Mouse (Mus musculus) lung, embryonic 14.5 days (tissue): ENCODE results near the gene Rhod. TPM values are rescaled to one million over a fixed set of nuclear protein-coding genes. Genes with fewer than 3 reads are reported as not detected.
A peak's percentile ranks its signal among the peaks of the same experiment; 100 is the strongest.

Source experiments
- ATAC-seq: fragments of 200-750 bp; cut with Nextera tagmentation; 2 replicates; pipeline ENCODE4 v1.8.0; 2017; ENCODE audit warnings: mild to moderate bottlenecking, moderate TSS enrichment, moderate library complexity; ENCODE audit not compliant: insufficient read depth
- DNase-seq: peaks from one replicate; pipeline ENCODE4 v3.0.0-alpha.2; 2015
- H3K27ac ChIP-seq: fragments of 300-500 bp; sonication (generic); 2 replicates; pipeline ENCODE4 v1.5.1; 2014; ENCODE audit warnings: low read depth, mild to moderate bottlenecking, moderate library complexity
- H3K27me3 ChIP-seq: fragments of 300-500 bp; sonication (generic); 2 replicates; pipeline ENCODE4 v1.6.1; 2014; ENCODE audit warnings: low read length, control low read depth; ENCODE audit not compliant: insufficient read depth
- H3K36me3 ChIP-seq: fragments of 300-500 bp; sonication (generic); 2 replicates; pipeline ENCODE4 v1.6.1; 2014; ENCODE audit warnings: control low read depth; ENCODE audit not compliant: insufficient read depth
- H3K4me1 ChIP-seq: fragments of 300-500 bp; sonication (generic); 2 replicates; pipeline ENCODE4 v1.6.1; 2014; ENCODE audit warnings: antibody characterized with exemption, control low read depth; ENCODE audit not compliant: insufficient read depth
- H3K4me2 ChIP-seq: fragments of 300-500 bp; sonication (generic); 2 replicates; pipeline ENCODE4 v1.6.1; 2014; ENCODE audit warnings: mild to moderate bottlenecking
- H3K4me3 ChIP-seq: fragments of 300-500 bp; sonication (generic); 2 replicates; pipeline ENCODE4 v1.5.1; 2014; ENCODE audit warnings: low read depth, low read length
- H3K9ac ChIP-seq: fragments of 300-500 bp; sonication (generic); 2 replicates; pipeline ENCODE4 v1.6.1; 2014
- H3K9me3 ChIP-seq: fragments of 300-500 bp; sonication (generic); 2 replicates; pipeline ENCODE4 v1.6.1; 2016; ENCODE audit warnings: low read depth, low read length, control low read depth
- CTCF ChIP-seq: IDR thresholded peaks from 2 replicates; pipeline ENCODE4 v1.5.1; 2016; ENCODE audit warnings: antibody characterized with exemption, low read depth
- WGBS: fragments of 180-500 bp; shearing (Covaris S2); extraction: QIAGEN DNeasy Blood & Tissue Kit; methylation state at CpG from one replicate; pipeline ENCODE4 v1.1.7; 2014; 5-methylcytosine and 5-hydroxymethylcytosine counted together
- polyA plus RNA-seq: library from polyadenylated mRNA; unstranded; fragments of >200 nt; fragmentation: Nextera tagmentation; extraction: Ambion mirVana; gene quantifications from 2 replicates; pipeline ENCODE4 v1.2.1, GENCODE M21; 2014

The Rhod gene
- polyA plus RNA-seq, 1 experiment from 2014 or later: 46.0 TPM

DNA sequence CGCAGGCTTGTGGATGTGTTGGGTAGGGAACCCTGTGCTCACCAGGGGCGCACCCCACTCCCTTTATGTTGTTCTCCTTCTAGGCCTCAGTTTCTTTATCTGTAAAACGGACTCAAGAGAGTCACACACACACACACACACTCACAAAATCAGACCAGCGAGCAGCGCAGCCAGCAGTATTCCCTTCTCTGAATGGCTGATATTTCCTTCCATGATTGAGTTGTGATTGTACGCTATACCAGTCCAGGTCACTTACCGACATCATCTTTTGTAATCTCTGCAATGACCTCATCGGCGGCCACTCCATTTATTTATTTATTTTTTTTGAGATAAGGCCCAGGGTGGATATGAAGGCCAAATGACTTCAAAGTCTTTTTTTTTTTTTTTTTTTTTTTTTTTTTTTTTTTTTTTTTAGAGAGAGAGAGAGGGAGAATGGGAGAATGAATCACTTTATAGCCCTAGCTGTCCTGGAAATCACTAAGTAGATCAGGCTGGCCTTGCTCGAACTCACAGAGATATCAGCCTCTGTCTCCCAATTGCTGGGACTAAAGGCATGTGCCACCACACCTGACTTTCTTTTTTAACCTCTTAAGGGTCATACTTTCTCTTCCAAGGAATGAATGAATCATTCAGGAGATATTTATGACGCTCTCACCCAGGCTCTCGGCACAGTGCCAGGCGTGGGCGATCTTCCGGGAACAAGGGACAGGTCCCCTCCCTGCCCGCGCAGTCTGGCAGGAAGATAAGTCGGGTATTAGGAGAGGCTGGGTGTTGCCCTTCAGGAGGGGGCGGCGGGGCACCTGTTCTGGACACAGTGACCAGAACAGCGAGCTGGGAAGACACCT is 38.3 kb upstream of the Rhod start, which contains the start of gene Syt12:
Gene Syt12 (minus strand): TSS at position 103 of the 845 bp plus-strand sequence.
- Histone ChIP-seq H3K4me2 (peak within 1 kb of the TSS; percentile 98), H3K9ac (peak within 1 kb of the TSS; percentile 62), H3K27ac (no peak within 1 kb of the TSS; the same call in 1 of the 2 replicates), H3K36me3 (no peaks in the 10 kb centered on the region), H3K27me3 (peaks cover 23% of the 10 kb centered on the region), H3K4me1 (no peaks in the 10 kb centered on the region), H3K4me3 (peak within 1 kb of the TSS; percentile 56), H3K9me3 (no peaks in the 10 kb centered on the region)
- no peak for TF ChIP-seq CTCF
- DNase-seq (peak; percentile 74), ATAC-seq (peak; percentile 11; the same call in 1 of the 2 replicates)
- WGBS: 11% methylated on average over 21 of the region's 21 CpGs

GRCm38 (mm10) chr19:4476601-4477257 is 37.5 kb upstream of the Rhod start:
- H3K4me3 ChIP-seq: peak overlapping the region; percentile 56
- no peaks in the 10 kb centered on the region for H3K36me3 ChIP-seq
- H3K27ac ChIP-seq: no peak overlapping the region
- DNase-seq (peak; percentile 76), ATAC-seq (peak; percentile 83)
- under 1% methylated on average over 70 of the region's 70 CpGs for WGBS
- no peak for TF ChIP-seq CTCF
- H3K4me1 ChIP-seq: no peaks in the 10 kb centered on the region
- H3K9me3 ChIP-seq: no peaks in the 10 kb centered on the region
- peak overlapping the region; percentile 62 for H3K9ac ChIP-seq
- H3K4me2 ChIP-seq: peak overlapping the region; percentile 98
- H3K27me3 ChIP-seq: peaks cover 23% of the 10 kb centered on the region

GRCm38 (mm10) chr19:4475224-4475925 is 36.1 kb upstream of the Rhod start:
- Histone ChIP-seq H3K4me1 (no peaks in the 10 kb centered on the region), H3K9me3 (no peaks in the 10 kb centered on the region), H3K9ac (no peak overlapping the region), H3K27ac (no peak overlapping the region), H3K27me3 (peaks cover 23% of the 10 kb centered on the region), H3K4me3 (no peak overlapping the region), H3K36me3 (no peaks in the 10 kb centered on the region), H3K4me2 (no peak overlapping the region)
- no peak for ATAC-seq
- no peak for DNase-seq
- no peak for TF ChIP-seq CTCF
- WGBS: 76% methylated on average over 11 of the region's 11 CpGs

DNA sequence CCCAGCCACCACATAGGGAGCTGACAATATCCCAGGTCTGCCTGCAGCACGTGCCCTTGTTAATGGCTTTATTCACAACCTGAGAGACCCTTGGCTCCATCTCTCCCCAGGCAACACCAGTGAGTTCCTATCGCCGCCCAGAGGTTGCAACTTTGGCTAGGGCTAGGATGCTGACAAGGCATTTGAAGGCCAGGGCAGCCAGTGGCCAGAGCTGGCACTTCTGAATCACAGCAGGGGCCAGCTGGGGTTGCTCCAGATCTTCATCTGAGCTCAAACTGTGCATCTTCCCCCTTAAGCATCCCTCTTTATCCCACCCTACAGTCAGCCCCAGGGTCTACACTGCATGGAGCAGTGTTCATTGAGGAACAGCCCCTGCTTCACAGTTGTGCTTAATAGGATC is 35.5 kb upstream of the Rhod start:
- no peak for DNase-seq
- Histone ChIP-seq H3K27me3 (peaks cover 23% of the 10 kb centered on the region), H3K36me3 (no peaks in the 10 kb centered on the region), H3K4me2 (no peak overlapping the region), H3K4me3 (no peak overlapping the region), H3K9ac (no peak overlapping the region), H3K4me1 (no peaks in the 10 kb centered on the region), H3K9me3 (no peaks in the 10 kb centered on the region), H3K27ac (no peak overlapping the region)
- WGBS: 56% methylated on average over 3 of the region's 3 CpGs
- TF ChIP-seq CTCF: no peak
- ATAC-seq: no peak

DNA sequence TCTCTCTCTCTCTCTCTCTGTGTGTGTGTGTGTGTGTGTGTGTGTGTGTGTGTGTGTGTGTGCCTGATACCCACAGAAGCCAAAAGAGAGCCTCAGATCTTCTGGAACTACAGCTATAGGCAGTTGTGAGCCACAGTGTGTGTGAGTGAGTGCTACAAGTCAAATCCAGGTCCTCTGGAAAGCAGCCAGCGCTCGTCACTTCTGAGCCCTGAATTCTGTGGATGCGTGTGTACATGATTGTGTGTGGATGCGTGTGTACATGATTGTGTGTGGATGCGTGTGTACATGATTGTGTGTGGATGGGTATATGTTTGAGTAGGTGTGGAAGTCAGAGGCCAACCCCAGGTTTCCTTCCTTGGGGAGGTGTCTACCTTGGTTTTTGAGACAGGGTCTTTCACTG is 34.3 kb upstream of the Rhod start:
- no peak for DNase-seq

DNA sequence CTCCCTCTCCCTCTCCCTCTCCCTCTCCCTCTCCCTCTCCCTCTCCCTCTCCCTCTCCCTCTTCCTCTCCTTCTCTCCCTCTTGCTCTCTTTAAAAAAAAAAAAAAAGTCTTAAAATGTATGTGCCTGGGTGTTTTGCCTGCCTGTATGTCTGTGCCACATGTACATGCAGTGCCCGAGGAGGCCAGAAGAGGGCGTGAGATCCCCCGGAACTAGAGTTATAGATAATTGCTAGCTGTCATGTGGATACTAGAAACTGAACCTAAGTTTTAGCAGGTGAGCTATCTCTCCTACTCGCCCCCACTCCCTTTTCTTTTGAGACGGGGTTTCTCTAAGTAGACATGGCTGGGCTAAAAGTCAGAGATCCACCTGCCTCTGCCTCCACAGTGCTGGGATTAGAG is 29.1 kb upstream of the Rhod start:
- no peaks in the 10 kb centered on the region for H3K27me3 ChIP-seq
- ATAC-seq: no peak

More for the DNA sequence above, 34.3 kb upstream of the Rhod start:
- H3K4me3 ChIP-seq: no peak overlapping the region
- H3K27me3 ChIP-seq: peaks cover 23% of the 10 kb centered on the region
- no peak for TF ChIP-seq CTCF
- H3K4me1 ChIP-seq: no peaks in the 10 kb centered on the region
- no peaks in the 10 kb centered on the region for H3K9me3 ChIP-seq
- no peaks in the 10 kb centered on the region for H3K36me3 ChIP-seq
- no peak for ATAC-seq
- no peak overlapping the region for H3K9ac ChIP-seq
- H3K27ac ChIP-seq: no peak overlapping the region
- no peak overlapping the region for H3K4me2 ChIP-seq
- 83% methylated on average over 5 of the region's 5 CpGs for WGBS

More for the DNA sequence above, 29.1 kb upstream of the Rhod start:
- 31% methylated on average over 5 of the region's 5 CpGs for WGBS
- Histone ChIP-seq H3K4me1 (no peaks in the 10 kb centered on the region), H3K36me3 (no peaks in the 10 kb centered on the region), H3K27ac (no peak overlapping the region), H3K4me3 (no peak overlapping the region), H3K9ac (no peak overlapping the region), H3K4me2 (no peak overlapping the region), H3K9me3 (no peaks in the 10 kb centered on the region)
- no peak for DNase-seq
- peak; percentile 27; the same call in 1 of the 2 replicates for TF ChIP-seq CTCF
